Mouse (Mus musculus): ENCODE data around the gene Abhd8. TPM values are rescaled to one million over a fixed set of nuclear protein-coding genes. Genes with fewer than 3 reads are reported as not detected.
A peak's percentile ranks its signal among the peaks of the same experiment; 100 is the strongest.

Gene Abhd8
- total and polyA plus RNA-seq, 3 experiments = 52.1 to 223 (median 64.4) TPM

GRCm38 (mm10) chr8:71478943-71479342 is 15.5 kb upstream of the Abhd8 start:
- DNase-seq = no peak

- DNase-seq = no peak
Measured at GRCm38 (mm10) chr8:71477196-71477845, 13.9 kb upstream of the Abhd8 start.

- peak; percentile 94 for DNase-seq
Measured at GRCm38 (mm10) chr8:71476099-71476940, 12.9 kb upstream of the Abhd8 start.

GRCm38 (mm10) chr8:71475702-71476075 is 12.2 kb upstream of the Abhd8 start:
- no peak for DNase-seq

- DNase-seq = no peak
Measured at GRCm38 (mm10) chr8:71474785-71475701, 11.6 kb upstream of the Abhd8 start.

DNA sequence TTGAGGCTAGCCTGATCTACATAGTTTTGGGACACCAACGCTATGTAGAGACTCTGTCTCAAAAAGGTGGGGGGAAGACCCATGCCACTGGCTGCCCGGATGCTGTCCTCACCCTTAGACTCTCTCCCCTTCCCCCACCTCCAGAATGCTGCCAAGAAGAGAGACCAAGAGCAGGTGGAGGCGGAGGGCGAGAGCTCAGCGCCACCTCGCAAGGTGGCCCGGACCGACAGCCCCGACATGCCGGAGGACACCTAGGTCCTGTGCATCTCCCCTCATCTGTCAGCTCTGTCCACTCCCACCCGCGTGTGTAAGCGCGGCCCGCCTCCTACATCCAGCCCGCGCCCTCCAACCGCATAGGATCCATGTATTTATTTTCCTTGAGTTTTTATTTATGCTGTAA is 10.9 kb upstream of the Abhd8 start:
- no peak for DNase-seq

DNA sequence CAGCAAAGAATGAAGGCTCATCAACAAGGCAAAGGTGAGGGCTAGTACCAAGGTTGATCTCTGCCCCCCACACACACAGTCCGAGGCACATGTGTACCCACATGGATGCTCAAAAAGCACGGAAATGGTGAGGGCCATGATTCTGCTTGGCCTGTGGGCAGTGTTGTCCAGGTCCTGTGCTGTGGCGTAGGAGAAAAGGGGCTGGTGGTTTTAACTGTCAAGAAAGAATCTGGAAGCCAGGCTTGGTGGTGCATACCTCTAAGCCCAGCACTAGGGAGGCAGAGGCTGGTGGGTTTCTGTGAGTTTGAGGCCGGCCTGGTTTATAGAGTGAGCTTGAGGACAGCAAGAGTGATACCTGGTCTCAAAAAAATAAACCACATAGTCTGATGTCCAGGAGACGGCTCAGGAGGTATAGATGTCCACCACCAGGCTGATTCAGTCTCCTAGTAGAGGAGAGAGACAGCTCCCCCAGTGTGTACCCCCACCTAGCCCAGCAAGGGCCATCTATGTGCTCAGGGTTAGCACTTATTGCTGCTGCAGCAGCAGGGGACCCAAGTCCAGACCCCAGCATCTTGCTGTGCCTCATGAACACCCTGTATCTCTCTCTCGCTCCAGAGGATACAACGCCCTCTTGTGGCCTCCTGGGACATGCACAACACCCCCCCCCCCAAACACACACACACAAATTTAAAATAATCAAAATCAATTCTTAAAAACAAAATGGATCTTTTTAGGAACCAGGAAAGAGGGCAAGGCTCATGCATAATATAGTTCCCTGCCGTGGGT is 9.3 kb upstream of the Abhd8 start:
- no peak for DNase-seq

DNA sequence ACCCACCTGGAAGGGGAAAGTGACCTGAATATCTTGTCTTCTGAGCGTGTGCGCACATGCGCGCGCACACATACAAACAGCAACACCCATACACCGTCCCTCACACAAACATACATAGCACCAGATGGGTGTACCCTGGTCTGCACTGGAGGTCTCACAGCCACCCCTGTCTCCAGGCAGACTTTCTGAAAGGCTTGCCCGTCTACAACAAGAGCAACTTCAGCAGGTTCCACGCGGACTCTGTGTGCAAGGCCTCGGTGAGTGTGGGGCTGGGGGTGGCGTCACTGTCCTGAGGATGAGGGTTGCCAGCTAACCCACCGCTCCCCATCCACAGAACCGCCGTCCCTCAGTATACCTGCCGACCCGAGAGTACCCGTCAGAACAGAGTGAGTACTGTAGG is 8.4 kb upstream of the Abhd8 start:
- DNase-seq = no peak

DNA sequence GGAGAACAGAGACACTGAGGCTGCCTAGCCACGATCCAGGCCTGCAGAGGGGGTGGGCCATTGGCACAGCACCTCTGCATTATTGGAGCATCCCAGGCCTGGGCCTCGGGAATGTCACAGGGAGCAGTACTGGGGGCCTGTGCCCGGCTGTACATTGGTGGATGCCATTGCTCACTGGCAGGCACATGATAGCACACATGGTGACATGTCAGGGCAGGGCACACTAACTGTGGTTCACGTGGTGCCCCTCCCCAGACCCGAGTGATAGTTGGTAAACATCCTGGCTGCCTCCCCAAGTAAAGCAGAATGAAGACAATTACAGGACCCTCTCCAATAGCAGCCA is 7.4 kb upstream of the Abhd8 start:
- no peak for DNase-seq

DNA sequence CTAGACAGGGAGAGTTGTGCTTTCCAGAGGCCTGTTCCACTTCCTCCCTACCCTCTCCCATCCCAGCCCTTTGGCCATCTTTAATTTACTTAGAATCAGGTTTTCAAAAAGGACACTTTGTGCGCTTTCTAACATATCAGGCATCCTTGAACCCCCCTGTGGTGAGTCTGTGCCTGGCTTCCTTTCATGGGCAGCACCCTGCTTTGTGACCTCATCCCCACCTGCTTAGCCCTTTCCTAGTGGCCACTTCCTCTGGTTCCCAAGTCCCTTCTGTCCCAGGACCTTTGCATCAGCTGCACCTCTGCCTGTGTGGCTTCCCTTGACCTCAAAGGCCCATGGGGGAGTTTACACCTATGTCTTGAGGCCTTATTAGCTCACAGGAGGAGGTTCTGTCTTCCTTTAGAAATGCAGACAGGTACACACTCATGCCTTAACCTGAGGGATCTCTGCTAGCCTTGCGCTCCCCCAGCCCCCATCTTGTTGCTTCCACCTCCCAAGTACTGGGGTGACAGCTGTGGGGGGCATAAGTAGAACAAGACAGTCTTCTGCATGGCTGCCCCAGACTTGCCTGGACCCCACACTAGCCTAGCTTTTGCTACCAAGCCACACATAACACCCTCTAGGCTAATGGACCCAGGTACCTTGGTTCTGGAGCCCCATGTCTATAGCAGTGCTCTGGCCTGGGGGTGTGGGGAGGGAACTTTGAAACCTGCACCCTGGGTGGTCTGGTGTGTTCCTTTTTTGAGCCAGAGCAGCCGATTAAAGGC is 6.9 kb upstream of the Abhd8 start:
- no peak for DNase-seq

DNA sequence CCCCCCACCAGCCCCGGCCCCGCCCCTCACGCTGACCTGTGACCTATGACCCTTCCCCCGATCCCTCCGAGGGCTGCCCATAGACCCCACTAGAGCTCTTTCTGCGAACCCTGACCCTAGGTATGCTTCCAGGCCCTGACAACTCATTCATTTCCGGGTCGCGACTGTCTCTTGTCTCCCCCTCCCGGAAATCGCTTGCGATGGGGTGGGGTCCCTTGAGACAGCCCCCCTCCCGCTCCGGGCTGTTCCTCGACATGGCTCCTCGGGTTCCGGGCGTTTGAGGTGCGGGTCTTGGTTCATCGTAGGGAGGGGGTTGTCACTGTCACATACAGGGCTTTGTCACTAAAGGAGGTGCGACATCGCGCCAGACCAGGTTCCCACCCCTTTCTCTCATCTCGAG is 6.0 kb upstream of the Abhd8 start:
- DNase-seq = no peak

GRCm38 (mm10) chr8:71468916-71469315 is 5.5 kb upstream of the Abhd8 start, which contains the start of gene Dda1:
Gene Dda1, plus strand, starts transcription at chr8:71469199.
- DNase-seq = peak; percentile 99

GRCm38 (mm10) chr8:71468001-71468400 is 4.5 kb upstream of the Abhd8 start:
- no peak for DNase-seq

DNA sequence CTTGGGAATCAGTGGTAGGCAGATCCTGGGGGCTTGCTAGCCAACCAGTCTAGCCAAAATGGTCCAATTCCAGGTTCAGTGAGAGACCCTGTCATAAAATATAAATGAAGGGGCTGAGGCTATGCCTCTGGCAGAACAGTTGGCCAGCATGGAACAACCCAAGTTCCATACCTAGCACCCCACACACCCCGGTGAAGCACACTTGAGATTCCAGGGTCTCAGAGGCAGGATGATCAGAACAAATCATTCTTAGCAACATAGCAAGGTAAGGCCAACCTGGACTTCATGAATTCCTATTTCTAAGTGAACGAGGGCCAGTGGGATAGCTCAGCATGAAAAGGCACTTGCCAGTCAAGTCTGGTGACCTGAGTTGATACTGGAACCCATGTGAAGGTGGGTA is 3.7 kb upstream of the Abhd8 start:
- no peak for DNase-seq

DNA sequence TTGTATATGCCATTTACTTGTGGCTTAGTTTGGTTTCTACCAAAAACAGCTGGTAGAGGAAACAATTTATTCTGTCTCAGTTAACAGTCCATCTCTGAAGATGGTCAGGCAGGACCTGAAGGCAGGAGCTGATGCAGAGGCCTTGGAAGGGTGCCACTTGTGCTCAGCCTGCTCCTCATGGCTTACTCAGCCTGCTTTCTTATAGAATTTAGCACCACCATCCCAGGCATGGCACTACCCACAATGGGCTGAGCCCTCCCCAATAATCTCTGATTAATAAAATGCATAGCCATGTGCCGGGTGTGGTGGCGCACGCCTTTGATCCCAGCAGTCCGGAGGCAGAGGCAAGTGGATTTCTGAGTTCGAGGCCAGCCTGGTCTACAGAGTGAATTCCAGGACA is 2.7 kb upstream of the Abhd8 start:
- DNase-seq = no peak

- DNase-seq = no peak
Measured at GRCm38 (mm10) chr8:71465733-71466132, 2.3 kb upstream of the Abhd8 start.

GRCm38 (mm10) chr8:71464513-71465500 is 1.4 kb upstream of the Abhd8 start, which contains the start of gene Mrpl34:
Gene Mrpl34, plus strand, starts transcription at chr8:71464959.
- peak; percentile 100 for DNase-seq

DNA sequence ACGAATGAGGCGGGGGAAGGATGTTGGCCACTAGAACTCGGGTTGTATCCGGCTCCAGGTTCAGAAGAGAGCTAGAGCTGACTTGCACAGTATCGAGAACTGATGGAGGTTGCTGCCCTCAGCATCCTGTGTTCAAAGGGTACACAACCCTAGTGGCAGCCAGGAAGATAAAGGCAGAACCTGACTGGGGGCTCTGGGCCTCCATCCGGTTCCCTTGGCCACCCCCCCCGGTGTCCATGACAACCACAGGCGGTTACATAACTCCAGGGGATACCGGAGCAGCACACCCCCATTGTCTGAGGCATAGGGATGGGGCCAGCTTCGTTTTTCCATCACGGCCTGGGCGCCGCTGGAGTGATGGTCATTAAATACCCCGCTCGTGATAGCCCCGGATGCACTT is 669 bp downstream of the Abhd8 start:
- DNase-seq = peak; percentile 72

DNA sequence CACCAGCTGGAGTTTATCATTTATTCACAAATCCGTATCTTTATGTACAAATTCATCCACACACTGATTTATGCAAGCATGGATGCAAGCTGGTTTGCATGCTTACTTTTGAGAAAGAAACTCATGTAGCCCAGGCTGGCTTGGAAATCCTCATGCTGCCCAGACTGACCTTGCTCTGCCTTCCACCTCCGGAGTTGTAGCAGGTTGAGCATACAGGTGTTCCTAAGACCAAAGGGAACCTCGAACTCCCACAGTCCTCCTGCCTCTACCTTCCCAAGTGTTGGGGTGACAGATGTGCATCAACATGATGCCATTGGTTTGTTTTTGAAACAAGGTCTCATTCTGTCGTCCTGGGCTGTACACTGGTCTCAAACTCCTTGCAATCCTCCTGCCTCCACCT is 1.3 kb downstream of the Abhd8 start:
- DNase-seq = no peak

All from adrenal gland, adult 2 months (tissue).